Mouse (Mus musculus): ENCODE data around the gene Sry.

The Sry gene

GRCm38 (mm10) chrY:2663558-2663957 is at the start of gene Sry:
Gene Sry, minus strand, starts transcription at chrY:2663658.
- DNase-seq (ENCODE audit: low read depth, low spot score): no peak

Measured in c-Kit-negative CD71-positive TER-119-positive erythroid progenitor cells, embryonic 14.5 days (primary cell).